Mouse (Mus musculus): ENCODE data around the gene Mboat2. TPM values are rescaled to one million over a fixed set of nuclear protein-coding genes. Genes with fewer than 3 reads are reported as not detected.

Gene Mboat2
- polyA plus RNA-seq, 1 experiment from 2014 or later: 32.1 TPM

- Histone ChIP-seq H3K4me2 (replicated peaks; ENCODE audit: low read depth, low read length) (no peak overlapping the region), H3K27ac (ENCODE audit: low read length) (no peak overlapping the region), H3K9ac (replicated peaks; ENCODE audit: low read depth) (no peak overlapping the region), H3K9me3 (ENCODE audit: low read length) (no peaks in the 10 kb centered on the region), H3K4me3 (ENCODE audit: low read depth, low read length) (no peak overlapping the region), H3K36me3 (ENCODE audit: insufficient read depth, low read length) (no peaks in the 10 kb centered on the region), H3K4me1 (ENCODE audit: insufficient read depth, low read depth, low read length) (no peaks in the 10 kb centered on the region), H3K27me3 (replicated peaks; ENCODE audit: insufficient read depth, low read length) (no peaks in the 10 kb centered on the region)
- 59% methylated on average over 13 of the region's 13 CpGs for WGBS
- no peak for TF ChIP-seq EP300 (IDR thresholded peaks at IDR 0.05)
- ATAC-seq (no peak), DNase-seq (ENCODE audit: low spot score) (no peak)
Observed at GRCm38 (mm10) chr12:24963393-24964022, 132.8 kb downstream of the Mboat2 start.

GRCm38 (mm10) chr12:24965406-24965805 lies 134.7 kb downstream of the Mboat2 start:
- no peak overlapping the region for H3K27ac ChIP-seq (ENCODE audit: low read length)
- no peaks in the 10 kb centered on the region for H3K36me3 ChIP-seq (ENCODE audit: insufficient read depth, low read length)
- H3K9ac ChIP-seq (replicated peaks; ENCODE audit: low read depth): no peak overlapping the region
- H3K4me3 ChIP-seq (ENCODE audit: low read depth, low read length): no peak overlapping the region
- TF ChIP-seq CTCF (IDR thresholded peaks at IDR 0.05): no peak
- TF ChIP-seq EP300 (IDR thresholded peaks at IDR 0.05): no peak
- WGBS: 86% methylated on average over 6 of the region's 6 CpGs
- H3K4me2 ChIP-seq (replicated peaks; ENCODE audit: low read depth, low read length): no peak overlapping the region
- no peaks in the 10 kb centered on the region for H3K9me3 ChIP-seq (ENCODE audit: low read length)
- ATAC-seq (no peak), DNase-seq (ENCODE audit: low spot score) (no peak)
- H3K4me1 ChIP-seq (ENCODE audit: insufficient read depth, low read depth, low read length): no peaks in the 10 kb centered on the region
- H3K27me3 ChIP-seq (replicated peaks; ENCODE audit: insufficient read depth, low read length): no peaks in the 10 kb centered on the region

GRCm38 (mm10) chr12:24966046-24966445 lies 135.4 kb downstream of the Mboat2 start:
- Histone ChIP-seq H3K4me1 (ENCODE audit: insufficient read depth, low read depth, low read length) (no peaks in the 10 kb centered on the region), H3K9ac (replicated peaks; ENCODE audit: low read depth) (no peak overlapping the region), H3K4me2 (replicated peaks; ENCODE audit: low read depth, low read length) (no peak overlapping the region), H3K9me3 (ENCODE audit: low read length) (no peaks in the 10 kb centered on the region), H3K27ac (ENCODE audit: low read length) (no peak overlapping the region), H3K4me3 (ENCODE audit: low read depth, low read length) (no peak overlapping the region), H3K27me3 (replicated peaks; ENCODE audit: insufficient read depth, low read length) (no peaks in the 10 kb centered on the region), H3K36me3 (ENCODE audit: insufficient read depth, low read length) (no peaks in the 10 kb centered on the region)
- WGBS: 91% methylated on average over 2 of the region's 2 CpGs
- no peak for DNase-seq (ENCODE audit: low spot score)
- TF ChIP-seq CTCF (IDR thresholded peaks at IDR 0.05) (no peak), EP300 (IDR thresholded peaks at IDR 0.05) (no peak)
- ATAC-seq: no peak

- 59% methylated on average over 5 of the region's 5 CpGs for WGBS
- TF ChIP-seq CTCF (IDR thresholded peaks at IDR 0.05): no peak
- TF ChIP-seq EP300 (IDR thresholded peaks at IDR 0.05): no peak
- no peak for ATAC-seq
Observed at GRCm38 (mm10) chr12:24971490-24972200, 141.0 kb downstream of the Mboat2 start.

GRCm38 (mm10) chr12:24972371-24973350 lies 142.0 kb downstream of the Mboat2 start:
- no peaks in the 10 kb centered on the region for H3K9me3 ChIP-seq (ENCODE audit: low read length)
- no peaks in the 10 kb centered on the region for H3K4me1 ChIP-seq (ENCODE audit: insufficient read depth, low read depth, low read length)
- WGBS: 79% methylated on average over 8 of the region's 8 CpGs
- no peak for TF ChIP-seq EP300 (IDR thresholded peaks at IDR 0.05)
- TF ChIP-seq CTCF (IDR thresholded peaks at IDR 0.05): no peak
- no peak overlapping the region for H3K4me2 ChIP-seq (replicated peaks; ENCODE audit: low read depth, low read length)
- no peak overlapping the region for H3K27ac ChIP-seq (ENCODE audit: low read length)
- no peak overlapping the region for H3K4me3 ChIP-seq (ENCODE audit: low read depth, low read length)
- no peak overlapping the region for H3K9ac ChIP-seq (replicated peaks; ENCODE audit: low read depth)
- ATAC-seq (no peak), DNase-seq (ENCODE audit: low spot score) (no peak)
- no peaks in the 10 kb centered on the region for H3K36me3 ChIP-seq (ENCODE audit: insufficient read depth, low read length)
- no peaks in the 10 kb centered on the region for H3K27me3 ChIP-seq (replicated peaks; ENCODE audit: insufficient read depth, low read length)

More at GRCm38 (mm10) chr12:24971490-24972200, 141.0 kb downstream of the Mboat2 start:
- no peak overlapping the region for H3K4me2 ChIP-seq (replicated peaks; ENCODE audit: low read depth, low read length)
- no peaks in the 10 kb centered on the region for H3K36me3 ChIP-seq (ENCODE audit: insufficient read depth, low read length)
- no peaks in the 10 kb centered on the region for H3K27me3 ChIP-seq (replicated peaks; ENCODE audit: insufficient read depth, low read length)
- DNase-seq (ENCODE audit: low spot score): no peak
- H3K4me1 ChIP-seq (ENCODE audit: insufficient read depth, low read depth, low read length): no peaks in the 10 kb centered on the region
- no peak overlapping the region for H3K4me3 ChIP-seq (ENCODE audit: low read depth, low read length)
- no peak overlapping the region for H3K27ac ChIP-seq (ENCODE audit: low read length)
- H3K9me3 ChIP-seq (ENCODE audit: low read length): no peaks in the 10 kb centered on the region
- H3K9ac ChIP-seq (replicated peaks; ENCODE audit: low read depth): no peak overlapping the region

- 54% methylated on average over 5 of the region's 5 CpGs for WGBS
- Histone ChIP-seq H3K4me1 (ENCODE audit: insufficient read depth, low read depth, low read length) (no peaks in the 10 kb centered on the region), H3K4me2 (replicated peaks; ENCODE audit: low read depth, low read length) (no peak overlapping the region), H3K36me3 (ENCODE audit: insufficient read depth, low read length) (no peaks in the 10 kb centered on the region), H3K27ac (ENCODE audit: low read length) (no peak overlapping the region), H3K27me3 (replicated peaks; ENCODE audit: insufficient read depth, low read length) (no peaks in the 10 kb centered on the region), H3K9ac (replicated peaks; ENCODE audit: low read depth) (no peak overlapping the region), H3K9me3 (ENCODE audit: low read length) (no peaks in the 10 kb centered on the region), H3K4me3 (ENCODE audit: low read depth, low read length) (no peak overlapping the region)
- TF ChIP-seq CTCF (IDR thresholded peaks at IDR 0.05): no peak
- no peak for TF ChIP-seq EP300 (IDR thresholded peaks at IDR 0.05)
- DNase-seq (ENCODE audit: low spot score): no peak
- ATAC-seq: no peak
Observed at GRCm38 (mm10) chr12:24973586-24973985, 142.9 kb downstream of the Mboat2 start.

Measured in lung, postnatal 0 days (tissue).